Mouse (Mus musculus) megakaryocyte-erythroid progenitor cell, adult 5 weeks (primary cell): Measurements from ENCODE around the gene Rapgef5. TPM values are rescaled to one million over a fixed set of nuclear protein-coding genes. Genes with fewer than 3 reads are reported as not detected.

ENCODE experiments used
- polyA plus RNA-seq: library from polyadenylated mRNA; stranded (reverse); fragments of >175 nt; gene quantifications from 2 replicates; pipeline ENCODE4 v1.2.3, GENCODE M21; 2012

The Rapgef5 gene
- 0.87 and 1.2 TPM in 2 replicates for polyA plus RNA-seq

DNA sequence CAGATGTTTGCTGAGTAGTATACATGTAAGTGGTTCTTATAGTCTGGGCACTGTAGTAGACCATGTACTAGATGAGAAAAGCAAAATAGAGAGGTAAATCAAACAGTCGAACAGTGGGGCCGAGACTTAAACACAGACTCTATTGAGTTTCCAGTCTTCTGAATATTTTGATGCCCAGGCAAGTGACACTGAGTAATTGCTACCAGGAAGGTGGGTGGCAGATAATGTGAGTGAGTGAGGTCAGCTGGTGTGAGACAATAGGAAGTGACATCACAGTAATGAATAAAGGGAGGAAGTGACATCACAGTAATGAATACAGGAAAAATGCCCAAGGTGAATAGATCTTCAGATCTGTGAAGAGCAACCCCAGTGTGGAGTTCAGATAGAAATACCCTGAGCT, at the start of gene Rapgef5:
TSS of gene Rapgef5 (plus strand) at position 301 of the 400 bp plus-strand sequence.

DNA sequence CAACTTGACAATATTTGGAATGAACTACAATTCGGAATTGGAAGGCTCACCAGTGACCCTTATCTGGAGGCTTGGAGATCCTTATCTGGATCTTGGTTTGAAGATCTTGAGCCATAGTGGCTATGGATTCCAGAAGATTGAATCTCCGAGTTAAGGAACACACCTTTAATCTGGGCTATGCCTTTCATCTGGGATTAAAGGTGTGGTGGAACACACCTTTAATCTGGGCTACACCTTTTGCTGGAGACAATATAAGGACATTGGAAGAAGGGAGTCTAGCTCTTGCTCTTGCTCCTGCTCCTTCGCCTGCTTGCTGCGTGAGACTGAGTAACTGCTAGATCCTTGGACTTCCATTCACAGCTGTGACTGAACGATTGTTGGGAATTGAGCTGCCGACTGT, 287.7 kb downstream of the Rapgef5 start, which contains the start of gene Cdca7l:
TSS of gene Cdca7l (plus strand) at position 301 of the 400 bp plus-strand sequence.

